Mouse (Mus musculus) G1E (cell line): ENCODE results near the gene Elfn2.

Experiments
- CTCF ChIP-seq: IDR thresholded peaks from 2 replicates; pipeline ENCODE4 v1.5.1; 2012; ENCODE audit warnings: low read depth, low read length, inconsistent platforms, mixed read lengths
- GATA1 ChIP-seq: IDR thresholded peaks from 2 replicates; pipeline ENCODE4 v1.6.1; 2012; ENCODE audit warnings: borderline replicate concordance, low read length, inconsistent platforms, mixed read lengths
- GATA2 ChIP-seq: IDR thresholded peaks from 2 replicates; pipeline ENCODE4 v1.6.1; 2012; ENCODE audit warnings: low read depth, low read length, inconsistent platforms, borderline replicate concordance
- POLR2AphosphoS5 ChIP-seq: IDR thresholded peaks from 2 replicates; pipeline ENCODE4 v1.6.1; 2012; ENCODE audit warnings: low read depth, low read length, inconsistent platforms; ENCODE audit not compliant: insufficient replicate concordance

- no peak for TF ChIP-seq CTCF
- TF ChIP-seq GATA1: no peak
- no peak for TF ChIP-seq POLR2AphosphoS5
- no peak for TF ChIP-seq GATA2
Observed at GRCm38 (mm10) chr15:78698084-78698483, 20.5 kb downstream of the Elfn2 start.
